In genomic region chr3:100998904-100999340, GRCm38 (mm10) we compare ENCODE assay signal across 8 mouse cellular contexts. TPM values are rescaled to one million over a fixed set of nuclear protein-coding genes. Genes with fewer than 3 reads are reported as not detected.
DNase-seq lines count a peak whose midpoint lies in the region; ATAC-seq and TF ChIP-seq lines count a peak whose summit lies in the region.

No protein-coding gene starts in this region.

- H3K27ac ChIP-seq in bone marrow macrophage, adult 2 months (ENCODE audit: insufficient read depth, low read depth, low read length): no peak overlapping the region
- peak overlapping the region; percentile 32; the same call in 1 of the 2 replicates for H3K27ac ChIP-seq in heart, postnatal 0 days (ENCODE audit: low read depth)

- H3K9ac ChIP-seq in heart, postnatal 0 days (replicated peaks; ENCODE audit: low read depth, low read length): no peak overlapping the region

- no peak for TF ChIP-seq EP300 in heart, postnatal 0 days (IDR thresholded peaks at IDR 0.05; ENCODE audit: low read depth)

- no peak overlapping the region for H3K4me2 ChIP-seq in heart, postnatal 0 days (ENCODE audit: low read depth, low read length)

- peak; percentile 89 for DNase-seq in ES-CJ7 (ENCODE audit: low read depth, low spot score)
- DNase-seq in heart, postnatal 0 days (ENCODE audit: low spot score): peak; percentile 74
- peak; percentile 42 for DNase-seq in large intestine, adult 2 months (ENCODE audit: low read depth, low spot score)
- peak; percentile 72 for DNase-seq in lung, adult 2 months
- DNase-seq in ovary, postnatal 36 days (ENCODE audit: low spot score): peak; percentile 54
- peak; percentile 90 for DNase-seq in thymus, postnatal 25 days

- 19% methylated on average over 6 of the region's 6 CpGs for WGBS in heart, postnatal 0 days
- WGBS in large intestine, adult 2 months: 24% methylated on average over 6 of the region's 6 CpGs
- WGBS in lung, adult 2 months: 19% methylated on average over 6 of the region's 6 CpGs

- H3K4me1 ChIP-seq in bone marrow macrophage, adult 2 months (ENCODE audit: control insufficient read depth, insufficient read depth, low read length): peaks cover 39% of the 10 kb centered on the region
- peaks cover 9% of the 10 kb centered on the region for H3K4me1 ChIP-seq in heart, postnatal 0 days (ENCODE audit: control insufficient read depth, insufficient read depth)
- peaks cover 12% of the 10 kb centered on the region for H3K4me1 ChIP-seq in lung, adult 2 months (ENCODE audit: control insufficient read depth, insufficient read depth, low read length)

- no peak for TF ChIP-seq POLR2A in bone marrow macrophage, adult 2 months (IDR thresholded peaks at IDR 0.05; ENCODE audit: borderline replicate concordance, low read depth, low read length)
- TF ChIP-seq POLR2A in lung, adult 2 months (IDR thresholded peaks at IDR 0.05; ENCODE audit: borderline replicate concordance, extremely low read depth, low read depth, low read length): no peak

- TF ChIP-seq CTCF in bone marrow macrophage, adult 2 months (IDR thresholded peaks at IDR 0.05; ENCODE audit: low read depth, low read length): peak; percentile 72
- peak; percentile 81 for TF ChIP-seq CTCF in heart, postnatal 0 days (IDR thresholded peaks at IDR 0.05; ENCODE audit: low read depth)
- TF ChIP-seq CTCF in lung, adult 2 months (IDR thresholded peaks at IDR 0.05; ENCODE audit: insufficient read depth, low read length): peak; percentile 94

- H3K9me3 ChIP-seq in heart, postnatal 0 days (replicated peaks; ENCODE audit: control insufficient read depth, low read length): no peaks in the 10 kb centered on the region

- ATAC-seq in erythroid progenitor cell, adult 5-6 weeks (replicated peaks; ENCODE audit: low FRiP score, poor library complexity, severe bottlenecking): peak; percentile 74
- peak; percentile 60 for ATAC-seq in heart, postnatal 0 days (ENCODE audit: insufficient read depth, low read depth)

- no peaks in the 10 kb centered on the region for H3K36me3 ChIP-seq in heart, postnatal 0 days (replicated peaks; ENCODE audit: control insufficient read depth, insufficient read depth, low read length)

- H3K4me3 ChIP-seq in bone marrow macrophage, adult 2 months (ENCODE audit: insufficient read depth, low read length): no peak overlapping the region
- H3K4me3 ChIP-seq in heart, postnatal 0 days (ENCODE audit: low read depth, low read length): no peak overlapping the region
- H3K4me3 ChIP-seq in lung, adult 2 months (replicated peaks; ENCODE audit: extremely low read depth, low read depth, low read length): no peak overlapping the region

- H3K27me3 ChIP-seq in heart, postnatal 0 days (ENCODE audit: control insufficient read depth, insufficient read depth, low read length): no peaks in the 10 kb centered on the region

RNA-seq across cellular contexts. Expression of gene Ttf2, which starts 29.5 kb away (rescaled TPM):
- 11.4 and 15.8 TPM in 2 replicates for polyA plus RNA-seq in bone marrow macrophage, adult 2 months (2012; ENCODE audit: insufficient read depth, insufficient read length, missing spikeins)
- total RNA-seq in erythroid progenitor cell, adult 5-6 weeks (2015; ENCODE audit: low replicate concordance): 24.3 and 31.7 TPM in 2 replicates
- 51.3 and 51.6 TPM in 2 replicates for total RNA-seq in erythroid progenitor cell, adult 5-6 weeks (2017; ENCODE audit: low replicate concordance)
- total RNA-seq in heart, postnatal 0 days (2014; rRNA removed; ENCODE audit: low replicate concordance): 11.0 and 13.5 TPM in 2 replicates
- 4.2 and 4.4 TPM in 2 replicates for polyA plus RNA-seq in heart, postnatal 0 days (2015; fragmentation: Nextera tagmentation; extraction: Ambion mirVana)
- polyA plus RNA-seq in large intestine, adult 2 months (2012; rRNA removed): 4.1 and 4.7 TPM in 2 replicates
- polyA plus RNA-seq in lung, adult 2 months (2012; rRNA removed): 2.3 and 3.0 TPM in 2 replicates

RNA-seq across cellular contexts. Expression of gene Cd101, which starts 30.4 kb away (rescaled TPM):
- polyA plus RNA-seq in bone marrow macrophage, adult 2 months (2012; ENCODE audit: insufficient read depth, insufficient read length, missing spikeins): 2.4 and 2.9 TPM in 2 replicates
- 1.7 TPM in 1 of 2 replicates, not detected in the other for total RNA-seq in erythroid progenitor cell, adult 5-6 weeks (2015; ENCODE audit: low replicate concordance)
- total RNA-seq in erythroid progenitor cell, adult 5-6 weeks (2017; ENCODE audit: low replicate concordance): 0.64 and 0.83 TPM in 2 replicates
- 1.8 TPM in 1 of 2 replicates, not detected in the other for total RNA-seq in heart, postnatal 0 days (2014; rRNA removed; ENCODE audit: low replicate concordance)
- polyA plus RNA-seq in heart, postnatal 0 days (2015; fragmentation: Nextera tagmentation; extraction: Ambion mirVana): 0.26 and 0.27 TPM in 2 replicates
- polyA plus RNA-seq in large intestine, adult 2 months (2012; rRNA removed): 0.77 and 1.5 TPM in 2 replicates
- 1.5 and 1.8 TPM in 2 replicates for polyA plus RNA-seq in lung, adult 2 months (2012; rRNA removed)
